Comparison of ENCODE assay signal across 8 mouse cellular contexts in genomic region chr8:61590551-61591431, GRCm38 (mm10).
A peak's percentile ranks its signal among the peaks of the same experiment; 100 is the strongest.
DNase-seq lines count a peak whose midpoint lies in the region; ATAC-seq and TF ChIP-seq lines count a peak whose summit lies in the region.

No protein-coding gene starts in this region.

- peak overlapping the region; percentile 71 for H3K4me3 ChIP-seq in embryonic facial prominence, embryonic 15.5 days (replicated peaks)
- peak overlapping the region; percentile 66 for H3K4me3 ChIP-seq in heart, embryonic 12.5 days
- peak overlapping the region; percentile 74 for H3K4me3 ChIP-seq in kidney, embryonic 15.5 days (replicated peaks)
- peak overlapping the region; percentile 60 for H3K4me3 ChIP-seq in liver, embryonic 12.5 days
- H3K4me3 ChIP-seq in stomach, postnatal 0 days (ENCODE audit: low read depth, low read length), result peak overlapping the region; percentile 75

- DNase-seq in CD4-positive, CD25-positive, alpha-beta regulatory T cell, adult 2 months (ENCODE audit: low read depth, low spot score), result peak; percentile 77
- DNase-seq in brain, adult 2 months (ENCODE audit: low read depth, low spot score), result peak; percentile 60
- DNase-seq in natural killer cell, adult 2 months (ENCODE audit: low spot score in 2 of 2), result peak; percentile 20 to 48
- DNase-seq in stomach, postnatal 0 days (ENCODE audit: low spot score), result peak; percentile 95

- H3K9ac ChIP-seq in embryonic facial prominence, embryonic 15.5 days, result peak overlapping the region; percentile 53
- H3K9ac ChIP-seq in heart, embryonic 12.5 days, result peak overlapping the region; percentile 78
- H3K9ac ChIP-seq in kidney, embryonic 15.5 days, result peak overlapping the region; percentile 77
- peak overlapping the region; percentile 63 for H3K9ac ChIP-seq in liver, embryonic 12.5 days
- peak overlapping the region; percentile 84 for H3K9ac ChIP-seq in stomach, postnatal 0 days (ENCODE audit: low read length)

- WGBS in embryonic facial prominence, embryonic 15.5 days, result under 1% methylated on average over 35 of the region's 35 CpGs
- under 1% methylated on average over 32 of the region's 35 CpGs for WGBS in heart, embryonic 12.5 days
- 0% methylated on average over 35 of the region's 35 CpGs for WGBS in kidney, embryonic 15.5 days
- under 1% methylated on average over 35 of the region's 35 CpGs for WGBS in liver, embryonic 12.5 days (ENCODE audit: insufficient replicate concordance)
- under 1% methylated on average over 35 of the region's 35 CpGs for WGBS in stomach, postnatal 0 days

- peak overlapping the region; percentile 94 for H3K27ac ChIP-seq in embryonic facial prominence, embryonic 15.5 days (replicated peaks)
- peak overlapping the region; percentile 93 for H3K27ac ChIP-seq in heart, embryonic 12.5 days (ENCODE audit: poor library complexity, severe bottlenecking)
- H3K27ac ChIP-seq in kidney, embryonic 15.5 days, result peak overlapping the region; percentile 93
- peak overlapping the region; percentile 48; the same call in 1 of the 2 replicates for H3K27ac ChIP-seq in liver, embryonic 12.5 days
- peak overlapping the region; percentile 98 for H3K27ac ChIP-seq in stomach, postnatal 0 days (replicated peaks)

- peak overlapping the region; percentile 76 for H3K4me2 ChIP-seq in embryonic facial prominence, embryonic 15.5 days (replicated peaks)
- peak overlapping the region; percentile 80 for H3K4me2 ChIP-seq in heart, embryonic 12.5 days
- peak overlapping the region; percentile 95 for H3K4me2 ChIP-seq in kidney, embryonic 15.5 days
- H3K4me2 ChIP-seq in liver, embryonic 12.5 days, result peak overlapping the region; percentile 72
- H3K4me2 ChIP-seq in stomach, postnatal 0 days (replicated peaks; ENCODE audit: low read depth), result peak overlapping the region; percentile 69

- peak; percentile 85 for TF ChIP-seq EP300 in stomach, postnatal 0 days (optimal IDR thresholded peaks at IDR 0.05)

- no peaks in the 10 kb centered on the region for H3K9me3 ChIP-seq in embryonic facial prominence, embryonic 15.5 days (replicated peaks)
- H3K9me3 ChIP-seq in heart, embryonic 12.5 days (replicated peaks), result no peaks in the 10 kb centered on the region
- no peaks in the 10 kb centered on the region for H3K9me3 ChIP-seq in kidney, embryonic 15.5 days (replicated peaks)
- H3K9me3 ChIP-seq in liver, embryonic 12.5 days (replicated peaks), result no peaks in the 10 kb centered on the region
- H3K9me3 ChIP-seq in stomach, postnatal 0 days (ENCODE audit: control insufficient read depth, low read length), result no peaks in the 10 kb centered on the region

- H3K36me3 ChIP-seq in embryonic facial prominence, embryonic 15.5 days, result no peaks in the 10 kb centered on the region
- H3K36me3 ChIP-seq in heart, embryonic 12.5 days, result peaks cover 15% of the 10 kb centered on the region; the same call in 1 of the 2 replicates
- no peaks in the 10 kb centered on the region for H3K36me3 ChIP-seq in kidney, embryonic 15.5 days
- no peaks in the 10 kb centered on the region for H3K36me3 ChIP-seq in liver, embryonic 12.5 days
- no peaks in the 10 kb centered on the region for H3K36me3 ChIP-seq in stomach, postnatal 0 days (ENCODE audit: control insufficient read depth, insufficient read depth, low read length)

- peaks cover 31% of the 10 kb centered on the region for H3K4me1 ChIP-seq in embryonic facial prominence, embryonic 15.5 days
- H3K4me1 ChIP-seq in heart, embryonic 12.5 days (replicated peaks), result peaks cover 45% of the 10 kb centered on the region
- H3K4me1 ChIP-seq in kidney, embryonic 15.5 days, result peaks cover 25% of the 10 kb centered on the region
- peaks cover 5% of the 10 kb centered on the region; the same call in 1 of the 2 replicates for H3K4me1 ChIP-seq in liver, embryonic 12.5 days
- no peaks in the 10 kb centered on the region for H3K4me1 ChIP-seq in stomach, postnatal 0 days (replicated peaks; ENCODE audit: control insufficient read depth, insufficient read depth)

- TF ChIP-seq CTCF in stomach, postnatal 0 days (IDR thresholded peaks at IDR 0.05; ENCODE audit: low read depth), result no peak

- H3K27me3 ChIP-seq in embryonic facial prominence, embryonic 15.5 days, result no peaks in the 10 kb centered on the region
- H3K27me3 ChIP-seq in heart, embryonic 12.5 days (replicated peaks), result no peaks in the 10 kb centered on the region
- H3K27me3 ChIP-seq in kidney, embryonic 15.5 days, result no peaks in the 10 kb centered on the region
- H3K27me3 ChIP-seq in liver, embryonic 12.5 days (replicated peaks), result peaks cover 32% of the 10 kb centered on the region
- no peaks in the 10 kb centered on the region for H3K27me3 ChIP-seq in stomach, postnatal 0 days (ENCODE audit: control insufficient read depth, insufficient read depth, low read length)

- peak; percentile 89 for ATAC-seq in embryonic facial prominence, embryonic 15.5 days (ENCODE audit: insufficient number of reproducible peaks, low FRiP score, low TSS enrichment, low read depth)
- ATAC-seq in heart, embryonic 12.5 days (ENCODE audit: insufficient number of reproducible peaks, low FRiP score), result peak; percentile 90
- peak; percentile 94 for ATAC-seq in kidney, embryonic 15.5 days (replicated peaks; ENCODE audit: low FRiP score)
- ATAC-seq in liver, embryonic 12.5 days, result peak; percentile 85
- ATAC-seq in stomach, postnatal 0 days (ENCODE audit: low FRiP score, low TSS enrichment), result peak; percentile 95

Comparison
In these comparisons a context has a peak if more than half of its experiments do, and no peak if none do; other contexts are left out.
1. Peak in every context shown above with its lines: DNase-seq, ATAC-seq, H3K4me3 ChIP-seq and H3K27ac ChIP-seq.
2. DNase-seq: peak in every context shown above with its lines; median percentile 95 in stomach, postnatal 0 days; 77 in CD4-positive, CD25-positive, alpha-beta regulatory T cell, adult 2 months; 60 in brain, adult 2 months; 34 in natural killer cell, adult 2 months.
3. H3K27ac ChIP-seq: peak in every context shown above with its lines; median percentile 98 in stomach, postnatal 0 days; 94 in embryonic facial prominence, embryonic 15.5 days; 93 in heart, embryonic 12.5 days; 93 in kidney, embryonic 15.5 days; 48 in liver, embryonic 12.5 days.